Mouse (Mus musculus): Measurements from ENCODE around the gene Notum.

Notum gene

DNA sequence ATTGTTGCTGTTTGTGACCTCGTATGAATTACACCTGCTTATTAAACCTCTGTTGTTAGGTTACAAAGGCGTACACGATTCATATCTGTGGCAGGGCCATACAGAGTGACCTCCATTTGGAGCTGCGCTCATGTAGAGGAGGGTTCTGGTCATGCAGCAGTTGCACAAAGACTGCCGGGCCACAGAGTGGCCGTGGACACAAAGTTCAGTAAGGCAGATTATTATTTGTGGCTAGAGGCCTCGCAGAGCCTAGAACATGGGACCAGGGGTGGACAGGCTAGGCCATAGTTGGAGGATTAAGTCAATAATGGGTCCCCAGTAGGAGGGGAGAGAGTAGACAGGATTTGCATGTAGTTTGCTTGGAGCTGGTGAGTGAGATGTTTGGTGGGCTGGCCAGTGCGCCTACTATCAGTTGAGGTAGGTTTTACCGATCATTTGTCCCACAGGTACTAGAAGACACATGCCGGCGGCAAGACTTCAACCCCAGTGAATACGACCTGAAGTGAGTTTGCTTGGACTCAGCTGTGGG, 12.7 kb upstream of the Notum start:
- no peak for DNase-seq (ENCODE audit: low spot score in 2 of 2)

DNA sequence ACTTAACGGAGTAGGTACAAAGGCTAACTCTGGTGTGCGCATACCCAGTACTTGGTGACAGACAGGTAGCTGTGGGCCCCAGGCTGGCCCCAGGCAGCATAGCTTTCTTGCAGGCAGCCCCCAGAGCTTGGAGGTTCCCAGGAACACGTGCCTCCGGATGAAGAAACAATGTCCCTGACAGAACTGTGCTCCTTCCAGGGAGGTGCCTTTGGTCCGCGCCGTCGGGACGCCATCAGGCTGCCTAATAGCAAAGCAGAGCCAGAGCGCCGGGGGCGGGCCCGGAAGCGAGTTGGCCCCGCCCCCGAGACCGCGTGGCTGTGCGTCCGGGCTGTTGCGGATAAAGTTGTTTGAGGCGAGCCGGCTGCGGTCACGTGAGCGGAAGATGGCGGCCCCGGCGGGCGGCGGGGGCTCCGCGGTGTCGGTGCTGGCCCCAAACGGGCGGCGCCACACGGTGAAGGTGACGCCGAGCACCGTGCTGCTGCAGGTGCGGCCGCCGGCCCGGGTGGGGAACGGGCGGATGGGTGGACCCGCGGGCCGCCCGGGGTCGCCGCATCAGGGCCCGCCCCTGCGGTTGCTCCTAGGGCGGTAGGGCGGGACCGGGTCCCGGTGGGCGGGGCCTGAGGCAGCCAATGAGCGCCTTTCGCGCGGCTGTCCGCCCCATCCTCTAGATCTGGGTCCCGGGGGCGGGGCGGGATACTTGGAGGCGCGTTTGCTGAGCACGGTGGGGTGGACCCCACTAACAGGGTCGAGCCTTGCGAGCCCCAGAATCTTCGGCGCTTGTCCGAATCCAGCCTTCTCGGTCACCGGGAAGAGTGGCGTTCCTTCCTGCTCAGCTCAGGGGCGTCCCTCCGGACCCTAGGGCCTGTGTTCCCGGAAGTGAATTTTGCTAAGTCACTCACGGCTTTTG, 12.0 kb upstream of the Notum start, which contains the start of gene Aspscr1:
Gene Aspscr1 (plus strand): TSS at position 287 of the 907 bp plus-strand sequence.
- peak; percentile 85 to 86 for DNase-seq (ENCODE audit: low spot score in 2 of 2)

DNA sequence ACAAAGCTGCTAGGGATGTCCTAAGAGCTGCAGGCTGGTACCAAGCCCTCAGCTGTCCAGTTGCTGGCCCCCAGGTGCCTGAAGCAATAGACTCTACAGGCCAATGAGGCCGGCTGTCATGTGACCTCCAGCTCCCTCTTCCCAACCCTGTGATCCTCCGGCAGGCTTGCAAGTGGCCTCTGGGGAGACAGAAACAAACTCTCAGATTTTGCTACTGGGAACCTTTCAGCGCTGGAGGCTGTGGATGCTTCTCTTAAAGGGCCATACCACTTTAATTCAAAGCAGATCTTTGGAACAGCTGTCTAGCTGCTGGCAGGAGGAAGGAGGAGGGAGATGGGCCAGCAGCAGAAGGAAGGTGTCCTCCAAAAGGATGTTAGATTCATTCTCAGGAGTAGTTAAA, 5.6 kb upstream of the Notum start:
- no peak for DNase-seq (ENCODE audit: low spot score in 2 of 2)

DNA sequence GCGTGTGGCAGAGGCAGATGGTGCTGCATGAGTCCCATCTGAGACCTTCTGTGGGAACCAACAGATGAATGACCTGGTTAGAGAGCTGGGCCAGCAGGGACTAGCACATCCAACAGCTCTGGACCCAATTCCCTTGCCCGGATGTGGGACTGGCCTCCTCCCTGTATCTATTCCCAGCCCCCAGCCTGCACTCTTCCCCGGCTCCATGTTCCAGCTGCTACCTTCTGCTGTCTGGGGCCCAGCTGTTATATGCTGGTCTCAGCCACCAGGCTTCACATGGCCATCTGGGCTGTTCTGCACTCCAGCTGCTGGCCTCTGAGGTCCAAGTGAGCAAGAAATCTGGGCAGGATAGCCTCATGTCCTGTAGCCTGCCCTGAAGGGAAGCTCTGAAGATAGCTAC, 4.4 kb upstream of the Notum start:
- no peak for DNase-seq (ENCODE audit: low spot score in 2 of 2)

DNA sequence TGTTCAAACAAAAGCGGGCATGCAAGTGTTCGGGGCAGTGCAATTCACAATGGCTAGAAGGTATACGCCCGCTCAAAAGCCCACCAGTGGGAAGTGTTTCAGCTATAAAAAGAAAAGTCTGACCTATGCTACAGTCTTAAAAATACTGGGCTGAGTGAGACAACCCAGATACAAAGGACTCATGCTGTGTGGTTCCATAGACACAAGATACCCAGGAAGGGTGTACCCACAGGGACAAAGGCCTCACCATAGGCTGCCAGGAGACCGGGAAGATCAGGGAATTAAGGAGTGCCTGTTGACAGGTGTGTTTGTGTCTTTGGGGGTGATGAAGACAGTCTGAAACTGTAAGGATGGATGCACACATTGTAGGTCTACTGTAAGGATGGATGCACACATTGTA, 2.7 kb upstream of the Notum start:
- DNase-seq (ENCODE audit: low spot score in 2 of 2): no peak

DNA sequence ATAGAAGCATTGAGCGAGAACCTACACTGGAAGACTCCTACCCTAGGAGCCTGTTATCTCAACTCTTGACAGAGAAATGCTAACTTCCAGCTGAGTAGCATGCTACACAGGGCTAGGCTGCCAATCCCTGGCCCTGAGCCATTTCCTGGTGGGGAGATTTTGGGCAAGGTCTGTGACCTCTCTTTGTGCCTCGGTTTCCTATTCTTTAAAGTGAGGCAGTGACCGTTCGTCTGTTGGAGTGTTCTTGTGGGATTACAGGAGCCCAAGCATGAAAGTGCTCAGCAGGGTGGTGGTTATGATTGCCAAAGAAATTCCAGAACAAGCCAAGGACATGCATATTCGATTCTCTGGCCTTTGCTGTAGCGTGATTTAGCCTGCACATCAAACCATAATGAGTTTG, 1.8 kb upstream of the Notum start:
- DNase-seq (ENCODE audit: low spot score in 2 of 2): no peak

DNA sequence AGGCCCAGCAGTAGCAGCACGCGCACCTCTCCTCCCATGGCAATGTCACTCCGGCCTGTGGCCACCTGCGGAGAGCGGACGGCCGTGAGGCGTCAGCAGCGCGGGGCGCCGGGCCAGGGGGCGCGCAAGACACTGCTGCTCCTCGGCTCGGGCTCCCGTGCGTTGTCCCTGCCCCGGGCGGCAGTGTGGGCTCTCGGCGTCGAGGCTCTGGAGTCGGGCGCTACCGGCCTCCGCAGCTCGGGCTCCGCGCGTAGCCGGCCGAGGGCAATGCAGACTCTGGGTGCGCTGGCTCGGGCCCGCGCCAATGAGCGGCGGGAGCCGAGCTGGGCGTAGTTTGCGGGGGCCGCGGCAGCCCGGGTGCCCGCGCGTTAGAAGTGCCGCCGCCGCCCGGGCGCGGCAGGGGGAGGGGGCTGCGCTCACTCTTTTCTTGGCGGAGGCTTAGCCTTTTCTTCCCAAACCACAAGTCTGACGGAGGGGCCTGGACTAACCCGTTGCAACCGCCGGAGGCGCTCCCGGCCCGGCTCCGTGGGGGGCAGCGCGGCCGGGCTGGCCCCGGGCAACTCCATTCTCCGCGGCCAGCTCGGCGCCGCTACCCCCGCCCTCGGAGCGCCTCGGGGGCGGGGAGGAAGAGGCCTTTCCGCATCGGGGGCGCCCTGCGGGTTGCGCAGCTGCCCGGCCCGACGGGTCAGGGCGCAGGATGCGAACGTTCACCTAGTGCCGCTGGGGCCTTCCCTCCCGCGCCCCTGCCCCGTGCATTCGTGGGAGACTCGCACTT, 487 bp downstream of the Notum start:
- DNase-seq (ENCODE audit: low spot score in 2 of 2): no peak

DNA sequence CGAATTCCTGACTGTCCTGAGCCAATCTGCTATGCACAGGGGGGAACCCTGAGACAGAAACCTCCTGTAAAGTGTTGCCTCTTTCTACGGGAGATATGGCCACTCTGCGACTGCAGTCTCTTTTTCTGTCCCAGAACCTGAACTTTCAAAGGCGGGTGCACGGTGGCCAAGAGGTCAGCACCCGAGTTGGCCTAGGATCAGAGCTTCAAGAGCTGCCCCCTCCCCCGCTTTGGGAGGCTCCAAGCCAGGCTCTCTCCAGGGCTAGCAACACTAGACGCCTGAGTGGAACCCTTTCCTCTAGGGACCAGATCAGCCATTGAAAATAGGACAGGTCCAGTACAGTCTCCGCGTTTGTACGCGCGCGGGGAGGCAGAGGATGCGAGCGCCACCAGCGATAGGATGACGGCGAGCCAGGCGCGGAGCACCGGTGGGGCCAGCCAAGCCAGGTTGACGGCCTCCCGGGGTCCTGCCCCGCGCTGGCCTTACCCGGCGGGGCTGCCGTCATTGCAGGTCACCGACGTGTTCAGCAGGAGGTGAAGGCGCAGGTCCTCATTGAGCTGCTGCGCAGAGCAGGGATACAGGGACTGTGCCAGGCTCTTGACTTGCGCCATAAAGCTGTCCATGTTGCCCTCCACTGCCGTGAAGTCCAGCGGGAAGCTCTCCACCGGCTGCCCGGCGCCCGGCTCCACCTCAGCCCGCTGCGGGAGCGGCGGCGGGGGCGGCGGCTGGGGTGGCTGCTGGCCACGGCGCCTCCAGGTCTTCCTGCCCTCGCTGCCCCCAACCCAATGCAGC, 1.3 kb downstream of the Notum start:
- DNase-seq (ENCODE audit: low spot score in 2 of 2): no peak

DNA sequence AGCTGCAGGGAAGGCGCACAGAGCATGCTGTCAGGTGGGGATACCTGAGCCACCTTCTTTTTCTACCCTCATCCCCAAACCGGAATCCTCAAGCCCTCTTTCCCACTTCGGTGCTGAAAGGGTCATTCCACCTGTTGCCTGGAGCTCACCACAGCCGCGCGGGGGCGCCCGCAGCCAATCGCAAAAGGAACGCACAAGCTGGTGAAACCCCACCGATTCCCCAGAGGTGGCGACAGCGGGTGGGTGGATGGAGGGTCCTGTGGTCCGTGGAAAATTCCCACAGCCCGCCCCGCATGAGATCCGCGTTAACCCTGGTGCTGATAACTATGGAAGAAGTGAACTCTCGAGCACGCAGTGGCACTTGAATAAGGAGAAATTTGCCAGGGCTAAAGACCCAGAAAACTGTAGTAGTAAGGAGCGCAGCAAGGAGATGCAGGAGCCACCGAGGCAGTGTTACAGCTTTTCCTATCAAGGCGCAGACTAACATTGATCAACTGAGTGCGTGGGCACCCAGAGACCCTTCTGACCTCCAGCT, 2.0 kb downstream of the Notum start:
- peak; percentile 61 for DNase-seq (ENCODE audit: low spot score in 2 of 2)

DNA sequence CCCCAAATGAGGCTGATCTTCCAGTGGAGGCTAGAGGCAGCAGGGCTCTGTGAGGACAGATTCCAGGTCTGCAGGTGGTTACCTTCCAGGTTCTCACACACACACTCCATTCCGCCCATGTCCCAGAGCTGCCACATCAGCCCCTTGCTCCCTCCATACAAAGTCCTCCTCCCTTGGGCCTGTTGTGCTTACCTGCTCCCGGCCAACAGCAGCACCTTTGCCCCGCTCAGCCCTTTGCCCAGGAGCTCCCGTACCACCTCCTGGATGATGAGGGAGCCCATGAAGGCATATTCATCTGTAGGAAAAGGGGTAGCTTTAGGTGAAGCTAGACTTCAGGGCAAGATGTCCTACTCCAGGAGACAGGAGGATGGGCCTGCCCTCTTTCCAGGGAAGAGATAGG, 3.7 kb downstream of the Notum start:
- no peak for DNase-seq (ENCODE audit: low spot score in 2 of 2)

DNA sequence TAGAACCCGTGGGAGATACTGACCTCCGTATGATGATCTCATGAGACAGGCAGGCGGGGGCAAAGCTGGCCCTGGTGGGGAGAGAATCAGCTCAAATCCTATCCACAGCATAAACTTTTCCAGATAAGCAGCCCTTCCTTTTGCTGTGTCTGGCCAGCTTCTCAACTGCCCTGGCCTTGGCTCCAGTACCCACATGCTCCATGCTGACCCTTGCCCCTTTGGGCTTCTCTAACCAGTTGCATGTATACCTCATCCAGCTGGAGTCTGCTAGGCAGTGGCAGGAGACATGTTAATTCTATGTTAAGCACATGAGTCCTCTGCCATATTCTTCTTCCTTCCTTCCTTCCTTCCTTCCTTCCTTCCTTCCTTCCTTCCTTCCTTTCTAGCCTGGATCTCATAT, 6.2 kb downstream of the Notum start:
- DNase-seq (ENCODE audit: low spot score in 2 of 2): no peak

DNA sequence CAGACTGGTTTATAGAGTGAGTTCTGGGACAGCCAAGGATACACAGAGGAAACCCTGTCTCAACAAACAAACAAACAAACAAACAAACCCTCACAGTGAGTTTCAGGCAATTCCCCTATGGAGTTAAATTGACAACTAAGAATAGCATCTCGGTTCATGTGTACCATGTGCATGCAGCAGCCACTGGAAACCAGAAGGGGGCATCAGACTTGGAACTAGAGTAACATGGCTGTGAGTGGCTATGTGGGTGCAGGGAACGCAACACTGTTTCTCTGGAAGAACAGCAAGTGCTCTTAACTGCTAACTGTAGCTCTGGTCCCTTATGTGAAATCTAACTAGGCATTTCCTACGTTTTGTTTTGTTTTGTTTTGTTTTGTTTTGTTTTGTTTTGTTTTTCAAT, 9.1 kb downstream of the Notum start:
- DNase-seq (ENCODE audit: low spot score in 2 of 2): no peak

DNA sequence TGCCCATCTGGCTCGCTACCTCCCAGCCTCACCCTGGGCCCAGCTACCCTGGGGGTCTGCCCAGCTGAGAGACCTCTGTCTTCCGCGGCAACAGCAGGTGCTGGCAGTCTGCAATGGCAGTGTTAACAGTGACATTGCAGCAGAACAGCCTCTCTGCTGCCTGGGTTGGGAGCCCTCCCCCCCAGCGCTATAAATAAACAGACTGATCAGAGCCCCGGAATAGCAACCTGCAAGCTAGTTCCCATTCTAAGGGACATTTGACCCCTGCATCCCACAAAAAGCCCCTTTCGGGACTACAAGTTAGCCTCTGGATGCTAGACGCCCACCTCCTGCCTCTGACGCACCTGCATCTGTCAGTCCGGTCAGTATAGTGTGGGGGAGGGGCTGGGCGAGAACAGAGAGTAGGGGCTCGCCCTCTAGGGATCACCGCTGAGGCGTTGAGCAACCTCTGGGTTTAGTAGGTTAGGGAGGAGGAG, 12.9 kb downstream of the Notum start, which contains the start of gene Myadml2:
Gene Myadml2 (minus strand): TSS at position 158 of the 476 bp plus-strand sequence.
- no peak for DNase-seq (ENCODE audit: low spot score in 2 of 2)

DNA sequence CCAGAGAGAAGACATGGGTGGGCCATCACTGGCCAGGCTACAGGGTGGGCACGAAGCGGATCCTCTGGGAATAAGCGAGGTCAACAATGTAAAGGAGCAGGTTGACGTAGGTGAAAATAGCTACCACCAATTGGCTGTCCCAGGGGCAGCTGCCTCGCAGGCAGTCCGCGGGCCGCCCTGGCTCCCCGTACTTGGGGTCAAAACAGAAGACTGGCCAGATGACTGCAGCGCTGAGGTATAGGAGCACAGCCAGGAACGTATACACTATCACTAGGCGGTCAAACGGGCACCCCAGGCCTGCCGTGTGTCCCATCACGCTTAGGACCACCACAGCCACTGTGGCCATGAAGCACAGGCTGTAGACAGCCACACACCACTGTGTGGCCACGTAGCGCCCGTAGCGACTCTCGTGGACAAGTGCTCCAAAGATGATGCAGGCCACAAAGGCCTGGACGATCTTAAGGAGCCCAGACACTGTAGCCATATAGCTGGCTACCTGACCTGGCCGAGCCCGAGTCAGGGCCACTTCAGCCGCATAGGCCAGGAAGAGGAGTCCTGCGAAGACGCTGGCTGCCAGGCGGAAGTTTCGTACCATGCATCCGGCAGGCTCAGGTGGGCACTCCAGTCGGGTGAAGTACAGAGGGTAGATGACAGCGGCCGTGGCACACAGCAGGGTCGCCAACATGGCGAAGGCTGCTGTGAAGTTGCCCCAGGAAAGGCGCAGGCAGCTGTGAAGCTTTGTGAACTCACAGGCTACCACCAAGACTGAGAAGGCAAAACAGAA, 13.7 kb downstream of the Notum start:
- DNase-seq (ENCODE audit: low spot score in 2 of 2): no peak

DNA sequence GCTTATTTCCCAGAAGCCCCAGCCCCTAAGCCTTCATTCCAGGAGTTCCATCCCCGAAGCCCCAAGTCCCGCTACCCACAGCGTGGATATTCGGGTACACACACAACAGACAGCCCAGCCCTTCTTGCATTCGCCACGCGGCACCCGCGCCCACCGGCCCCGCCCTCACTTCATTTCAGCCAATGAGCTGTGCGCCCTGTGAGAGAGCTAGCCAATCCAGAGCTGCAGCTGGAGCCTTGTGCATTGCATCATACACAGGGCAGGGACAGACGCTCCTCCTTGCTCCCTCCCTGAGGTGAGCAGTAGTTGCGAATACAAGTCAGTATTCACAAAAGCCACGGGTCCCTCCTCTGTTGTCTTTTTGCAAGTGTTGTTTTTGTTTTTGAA, 17.4 kb downstream of the Notum start, which contains the start of gene Pycr1:
Gene Pycr1 (minus strand): TSS at position 169 of the 387 bp plus-strand sequence.
- peak; percentile 88 to 91 for DNase-seq (ENCODE audit: low spot score in 2 of 2)

DNA sequence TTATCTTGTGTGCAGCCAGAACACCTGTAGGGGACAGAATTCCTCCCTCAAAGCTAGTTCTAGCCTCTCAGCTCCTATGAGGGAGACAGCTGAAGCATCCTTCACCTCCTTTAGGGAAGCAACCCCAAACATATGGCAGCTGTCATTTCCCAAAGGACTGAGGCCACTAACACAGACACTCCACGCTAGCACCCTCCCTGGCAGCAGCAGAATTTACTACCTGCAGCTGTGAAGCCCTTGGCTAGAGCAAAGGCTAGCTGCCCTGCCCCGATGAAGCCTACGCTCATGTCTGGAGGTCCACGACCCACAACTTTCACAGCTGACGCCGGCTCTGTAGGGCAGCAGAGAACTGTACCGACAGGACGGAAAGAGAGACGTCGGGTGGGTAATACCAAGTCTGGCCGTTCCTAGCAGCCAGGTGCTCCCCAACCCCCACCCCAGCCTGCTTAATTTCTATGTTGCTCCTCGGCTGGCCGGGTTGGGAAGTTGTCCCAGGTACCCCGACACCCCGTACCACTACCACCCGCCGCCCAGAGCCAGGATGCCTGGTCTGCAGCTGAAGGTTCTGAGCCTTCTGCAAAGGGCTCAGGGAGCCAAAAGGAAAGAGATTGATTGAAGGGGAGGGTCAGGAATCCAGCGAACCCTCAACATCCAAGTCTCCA, 17.9 kb downstream of the Notum start:
- DNase-seq (ENCODE audit: low spot score in 2 of 2): no peak

DNA sequence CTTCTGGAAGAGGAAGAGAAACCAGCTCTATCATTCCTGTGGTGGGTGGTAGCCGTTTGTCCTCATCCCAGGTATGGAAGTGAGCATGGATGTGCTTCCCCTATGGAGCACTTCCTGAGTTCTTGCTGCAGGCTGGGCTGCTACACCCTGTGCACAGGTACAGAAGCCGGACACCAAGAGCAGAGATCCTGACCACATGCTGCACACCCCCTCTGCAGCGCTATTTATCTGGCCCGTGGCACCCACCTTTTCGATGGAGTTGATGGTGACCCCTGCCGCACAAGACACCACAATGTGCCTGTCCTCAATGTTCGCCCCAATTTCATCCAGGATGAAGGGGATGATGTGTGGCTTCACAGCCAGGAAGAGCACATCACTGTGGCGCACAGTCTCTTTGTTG, 19.1 kb downstream of the Notum start:
- DNase-seq (ENCODE audit: low spot score in 2 of 2): no peak

DNA sequence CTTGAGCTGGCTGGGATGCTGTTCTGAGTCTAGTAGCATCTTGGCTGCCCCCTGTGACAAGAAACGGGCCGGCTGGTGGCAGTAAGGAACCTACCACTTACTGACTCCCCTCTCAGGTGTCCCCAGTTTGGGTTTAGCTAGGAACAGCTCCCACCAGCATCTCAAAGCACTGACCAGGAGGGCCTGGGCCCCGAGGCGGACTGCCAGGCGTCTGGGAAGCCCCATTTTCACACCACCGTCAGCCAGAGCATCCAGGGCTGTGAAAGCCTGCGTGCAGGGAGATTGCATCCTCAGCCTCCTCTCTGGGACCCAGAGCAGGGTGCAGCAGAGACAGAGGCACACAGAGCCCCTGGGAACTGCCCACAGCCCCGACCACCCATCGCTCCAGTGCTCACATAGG, 19.7 kb downstream of the Notum start:
- DNase-seq (ENCODE audit: low spot score in 2 of 2): no peak

DNA sequence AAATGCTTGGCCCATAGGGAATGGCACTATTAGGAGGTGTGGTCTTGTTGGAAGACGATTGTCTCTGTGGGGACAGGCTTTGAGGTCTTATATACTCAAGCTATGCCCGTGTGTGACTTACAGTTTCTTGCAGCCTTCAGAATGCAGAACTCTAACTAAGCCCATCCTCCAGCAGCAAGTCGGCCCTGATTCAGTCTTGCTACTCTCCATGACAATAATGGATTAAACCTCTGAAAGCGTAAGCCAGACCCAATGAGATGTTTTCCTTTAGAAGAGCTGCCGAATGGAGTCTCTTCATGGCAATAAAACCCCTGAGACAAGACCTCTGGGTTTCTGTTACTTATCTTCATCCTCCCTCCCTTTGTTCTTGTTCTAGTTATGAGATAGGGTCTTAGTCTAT, 26.2 kb downstream of the Notum start:
- DNase-seq (ENCODE audit: low spot score in 2 of 2): no peak

All from frontal cortex, postnatal 25 days (tissue).